Mouse (Mus musculus) myocyte (in vitro differentiated cells): Measurements from ENCODE around the gene Agbl2. TPM values are rescaled to one million over a fixed set of nuclear protein-coding genes. Genes with fewer than 3 reads are reported as not detected.

Source experiments
- H3K27me3 ChIP-seq: one replicate; pipeline ENCODE4 v1.6.1; 2011; ENCODE audit not compliant: control insufficient read depth, insufficient read depth, insufficient read length
- H3K36me3 ChIP-seq: one replicate; pipeline ENCODE4 v1.6.1; 2011; ENCODE audit not compliant: control insufficient read depth, insufficient read depth
- H3K4me2 ChIP-seq: one replicate; pipeline ENCODE4 v1.6.1; 2011; ENCODE audit warnings: low read depth, control low read depth
- H3K4me3 ChIP-seq: one replicate; pipeline ENCODE4 v1.5.1; 2011; ENCODE audit warnings: mild to moderate bottlenecking, control low read depth, moderate library complexity
- H3K79me2 ChIP-seq: one replicate; pipeline ENCODE4 v1.6.1; 2011; ENCODE audit not compliant: control insufficient read depth, insufficient read depth
- H3ac ChIP-seq: one replicate; pipeline ENCODE4 v1.6.1; 2011; ENCODE audit not compliant: control insufficient read depth, insufficient read length
- CEBPB ChIP-seq: IDR thresholded peaks from 2 replicates; pipeline ENCODE4 v1.6.1; 2011; ENCODE audit warnings: mild to moderate bottlenecking, moderate library complexity; ENCODE audit not compliant: poor library complexity, insufficient read depth, severe bottlenecking
- E2F4 ChIP-seq: IDR thresholded peaks from one replicate; pipeline ENCODE4 v1.6.1; 2011; ENCODE audit warnings: mild to moderate bottlenecking, control low read depth, moderate library complexity; ENCODE audit not compliant: insufficient read depth
- MAX ChIP-seq: IDR thresholded peaks from one replicate; pipeline ENCODE4 v1.6.1; 2011; ENCODE audit warnings: low read depth, mild to moderate bottlenecking, control low read depth
- MYOD1 ChIP-seq, 3 experiments: IDR thresholded peaks; one replicate each; pipeline ENCODE4 v1.6.1; 2011; ENCODE audit warnings: control low read depth in 2 of 3, low read depth in 2 of 3, mild to moderate bottlenecking in 2 of 3, moderate library complexity in 1 of 3; ENCODE audit not compliant: insufficient read length in 2 of 3, control insufficient read depth in 1 of 3
- MYOG ChIP-seq, 3 experiments: IDR thresholded peaks; one replicate each; pipeline ENCODE4 v1.6.1; 2011; ENCODE audit warnings: control low read depth in 2 of 3, low read depth in 2 of 3, mild to moderate bottlenecking in 2 of 3; ENCODE audit not compliant: insufficient read length in 2 of 3, control insufficient read depth in 1 of 3, insufficient read depth in 1 of 3
- POLR2A ChIP-seq: IDR thresholded peaks from one replicate; pipeline ENCODE4 v1.6.1; 2011; ENCODE audit warnings: low read depth, mild to moderate bottlenecking, control low read depth, moderate library complexity; ENCODE audit not compliant: insufficient read length
- POLR2AphosphoS2 ChIP-seq: IDR thresholded peaks from one replicate; pipeline ENCODE4 v1.6.1; 2011; ENCODE audit warnings: low read depth, control low read depth; ENCODE audit not compliant: insufficient read length
- REST ChIP-seq: IDR thresholded peaks from one replicate; pipeline ENCODE4 v1.6.1; 2011; ENCODE audit warnings: mild to moderate bottlenecking, control low read depth, moderate library complexity; ENCODE audit not compliant: insufficient read depth, insufficient read length
- SRF ChIP-seq: IDR thresholded peaks from one replicate; pipeline ENCODE4 v1.6.1; 2011; ENCODE audit warnings: low read depth; ENCODE audit not compliant: control insufficient read depth, insufficient read length
- TCF12 ChIP-seq: IDR thresholded peaks from one replicate; pipeline ENCODE4 v1.6.1; 2011; ENCODE audit warnings: mild to moderate bottlenecking, control low read depth; ENCODE audit not compliant: poor library complexity, insufficient read depth, severe bottlenecking
- TCF3 ChIP-seq: IDR thresholded peaks from one replicate; pipeline ENCODE4 v1.6.1; 2011; ENCODE audit warnings: low read depth, control low read depth; ENCODE audit not compliant: insufficient read length
- USF1 ChIP-seq: IDR thresholded peaks from one replicate; pipeline ENCODE4 v1.6.1; 2011; ENCODE audit warnings: low read depth, mild to moderate bottlenecking, control low read depth, moderate library complexity
- polyA plus RNA-seq: library from polyadenylated mRNA; unstranded; fragments of >200 nt; fragmentation: generic; extraction: Trizol; gene quantifications from one replicate; pipeline ENCODE4 v1.2.1, GENCODE M21; 2012; ENCODE audit warnings: missing spikeins

Agbl2 gene
- polyA plus RNA-seq, 1 experiment = not detected

GRCm38 (mm10) chr2:90744285-90745052, 38.1 kb upstream of the Agbl2 start:
- Histone ChIP-seq H3K4me3 (peak overlapping the region; percentile 62), H3K36me3 (peaks cover 3% of the 10 kb centered on the region), H3ac (no peak overlapping the region), H3K79me2 (peaks cover 36% of the 10 kb centered on the region), H3K27me3 (no peaks in the 10 kb centered on the region), H3K4me2 (peak overlapping the region; percentile 72)
- TF ChIP-seq USF1 = no peak
- TF ChIP-seq CEBPB = no peak
- TF ChIP-seq POLR2AphosphoS2 = no peak
- TF ChIP-seq SRF = no peak
- no peak for TF ChIP-seq MYOG (IDR thresholded peaks at IDR 0.05; ENCODE audit: control insufficient read depth in 1 of 3, insufficient read depth in 1 of 3, insufficient read length in 2 of 3, low read depth in 2 of 3)
- no peak for TF ChIP-seq E2F4
- TF ChIP-seq TCF3 = no peak
- TF ChIP-seq MYOD1 (IDR thresholded peaks at IDR 0.05; ENCODE audit: control insufficient read depth in 1 of 3, insufficient read length in 2 of 3, low read depth in 2 of 3) = no peak
- no peak for TF ChIP-seq POLR2A

- peak within 1 kb of the TSS; percentile 89 for H3K4me2 ChIP-seq
- H3K79me2 ChIP-seq = peaks cover 43% of the 10 kb centered on the region
- H3K27me3 ChIP-seq = no peaks in the 10 kb centered on the region
- peaks cover 9% of the 10 kb centered on the region for H3K36me3 ChIP-seq
- TF ChIP-seq MYOG (IDR thresholded peaks at IDR 0.05; ENCODE audit: control insufficient read depth in 1 of 3, insufficient read depth in 1 of 3, insufficient read length in 2 of 3, low read depth in 2 of 3) (no peak), POLR2AphosphoS2 (peak; percentile 54), REST (no peak), SRF (peak; percentile 73), MAX (peak; percentile 89), TCF3 (no peak), USF1 (no peak), POLR2A (peak; percentile 66), TCF12 (no peak), MYOD1 (IDR thresholded peaks at IDR 0.05; ENCODE audit: control insufficient read depth in 1 of 3, insufficient read length in 2 of 3, low read depth in 2 of 3) (no peak), E2F4 (no peak), CEBPB (peak; percentile 35; the same call in 1 of the 2 replicates)
- H3ac ChIP-seq = peak within 1 kb of the TSS; percentile 17
- H3K4me3 ChIP-seq = peak within 1 kb of the TSS; percentile 62
Observed at GRCm38 (mm10) chr2:90745053-90745678, 37.4 kb upstream of the Agbl2 start, which contains the start of gene Fnbp4. Fnbp4 (plus strand) TSS chr2:90745370.

GRCm38 (mm10) chr2:90745740-90746537, 36.6 kb upstream of the Agbl2 start:
- H3K27me3 ChIP-seq = no peaks in the 10 kb centered on the region
- no peak for TF ChIP-seq MYOD1 (IDR thresholded peaks at IDR 0.05; ENCODE audit: control insufficient read depth in 1 of 3, insufficient read length in 2 of 3, low read depth in 2 of 3)

GRCm38 (mm10) chr2:90746538-90746865, 36.0 kb upstream of the Agbl2 start:
- peaks cover 22% of the 10 kb centered on the region for H3K36me3 ChIP-seq
- peak overlapping the region; percentile 17 for H3ac ChIP-seq
- peaks cover 56% of the 10 kb centered on the region for H3K79me2 ChIP-seq
- no peak for TF ChIP-seq CEBPB
- H3K4me3 ChIP-seq = peak overlapping the region; percentile 62
- peak overlapping the region; percentile 89 for H3K4me2 ChIP-seq
- H3K27me3 ChIP-seq = no peaks in the 10 kb centered on the region

More at GRCm38 (mm10) chr2:90745740-90746537, 36.6 kb upstream of the Agbl2 start:
- Histone ChIP-seq H3K36me3 (peaks cover 16% of the 10 kb centered on the region), H3K4me2 (peak overlapping the region; percentile 89), H3ac (peak overlapping the region; percentile 17), H3K4me3 (peak overlapping the region; percentile 62), H3K79me2 (peaks cover 51% of the 10 kb centered on the region)

GRCm38 (mm10) chr2:90747131-90747530, 35.4 kb upstream of the Agbl2 start:
- Histone ChIP-seq H3K4me3 (peak overlapping the region; percentile 62), H3K36me3 (peaks cover 26% of the 10 kb centered on the region), H3K27me3 (no peaks in the 10 kb centered on the region), H3K4me2 (peak overlapping the region; percentile 89), H3ac (no peak overlapping the region), H3K79me2 (peaks cover 56% of the 10 kb centered on the region)
- TF ChIP-seq TCF3 (no peak), MYOG (IDR thresholded peaks at IDR 0.05; ENCODE audit: control insufficient read depth in 1 of 3, insufficient read depth in 1 of 3, insufficient read length in 2 of 3, low read depth in 2 of 3) (no peak), SRF (no peak), USF1 (no peak), CEBPB (no peak), E2F4 (no peak), MYOD1 (IDR thresholded peaks at IDR 0.05; ENCODE audit: control insufficient read depth in 1 of 3, insufficient read length in 2 of 3, low read depth in 2 of 3) (no peak), POLR2A (no peak), TCF12 (no peak), MAX (no peak), POLR2AphosphoS2 (no peak), REST (no peak)
